Mouse (Mus musculus) lung, postnatal 4 days (tissue): Measurements from ENCODE around the gene Zdhhc4.

Source experiments
- DNase-seq, 2 experiments: peaks; one replicate each; pipeline ENCODE4 v3.0.0; 2021

The Zdhhc4 gene

GRCm38 (mm10) chr5:143316605-143317287 is 12.3 kb downstream of the Zdhhc4 start:
- no peak for DNase-seq

- no peak for DNase-seq
Measured at GRCm38 (mm10) chr5:143315514-143315888, 13.6 kb downstream of the Zdhhc4 start.

GRCm38 (mm10) chr5:143314730-143315513 is 14.1 kb downstream of the Zdhhc4 start, which contains the start of gene E130309D02Rik:
TSS of gene E130309D02Rik (minus strand) at chr5:143315360.
- DNase-seq, result peak; percentile 92 to 94

GRCm38 (mm10) chr5:143314183-143314729 is 14.8 kb downstream of the Zdhhc4 start:
- no peak for DNase-seq

GRCm38 (mm10) chr5:143311886-143312285 is 17.2 kb downstream of the Zdhhc4 start:
- peak; percentile 68 to 84 for DNase-seq

GRCm38 (mm10) chr5:143309916-143310315 is 19.1 kb downstream of the Zdhhc4 start:
- no peak for DNase-seq

GRCm38 (mm10) chr5:143308825-143309224 is 20.2 kb downstream of the Zdhhc4 start:
- no peak for DNase-seq

DNA sequence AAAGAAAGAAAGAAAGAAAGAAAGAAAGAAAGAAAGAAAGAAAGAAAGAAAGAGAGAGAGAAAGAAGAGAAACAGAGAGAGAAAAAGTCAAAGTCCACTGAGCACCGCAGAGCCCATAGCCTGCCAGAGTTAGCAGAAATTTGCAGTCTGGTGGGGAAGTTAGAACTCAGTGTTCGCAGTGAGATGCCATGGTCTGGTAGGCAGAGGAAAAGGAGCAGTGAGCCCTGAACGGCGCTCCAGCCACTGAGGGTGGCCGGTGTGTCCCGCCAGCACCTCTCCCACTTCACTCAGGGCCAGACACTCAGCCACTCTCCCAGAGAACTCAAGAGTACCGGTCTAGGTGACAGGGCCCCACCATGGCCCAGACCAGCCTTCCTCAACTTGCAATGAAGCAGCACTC is 24.8 kb downstream of the Zdhhc4 start:
- DNase-seq, result no peak

- peak; percentile 29 to 40 for DNase-seq
Measured at GRCm38 (mm10) chr5:143301296-143301695, 27.8 kb downstream of the Zdhhc4 start.

GRCm38 (mm10) chr5:143299686-143300085 is 29.4 kb downstream of the Zdhhc4 start:
- DNase-seq, result peak in 1 of 2 experiments; percentile 64

GRCm38 (mm10) chr5:143298391-143298790 is 30.7 kb downstream of the Zdhhc4 start:
- DNase-seq, result no peak

DNA sequence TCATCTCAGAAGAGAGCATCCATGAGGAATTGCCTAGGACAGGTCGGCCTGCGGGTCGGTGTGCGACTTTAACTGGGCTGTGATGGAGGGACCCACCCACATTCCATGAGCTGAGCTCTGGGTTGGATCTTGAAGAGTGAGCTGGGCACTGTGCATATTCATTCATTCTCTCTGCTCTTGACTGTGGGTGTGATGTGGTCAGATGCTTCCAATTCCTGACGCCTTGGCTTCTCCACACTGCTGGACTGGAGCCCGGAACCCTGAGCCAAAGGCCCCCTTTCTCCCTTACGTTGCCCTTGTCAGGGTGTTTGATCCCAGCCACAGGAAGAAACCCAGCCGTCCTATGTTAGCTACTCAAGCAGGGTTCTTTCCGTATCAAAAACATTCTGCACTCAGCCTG is 31.1 kb downstream of the Zdhhc4 start:
- peak; percentile 53 to 69 for DNase-seq

DNA sequence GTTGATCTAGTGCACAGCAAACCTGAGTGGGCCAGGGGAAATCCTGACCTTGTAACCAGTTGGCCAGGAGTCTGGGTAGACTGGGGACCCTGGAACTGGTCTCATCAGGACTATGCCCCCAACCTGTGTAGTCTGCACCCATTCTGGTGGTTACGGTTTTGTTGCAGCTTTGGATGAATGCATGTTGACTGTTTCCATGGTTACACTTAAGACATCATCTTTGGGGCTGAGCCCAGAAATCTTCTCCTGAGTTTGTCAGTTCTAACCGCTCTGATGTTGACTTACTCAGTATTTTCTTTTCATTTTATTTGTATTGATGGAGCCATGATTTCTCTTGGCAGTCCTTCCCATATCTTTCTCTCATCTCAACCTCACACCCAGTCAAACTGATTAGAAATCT is 33.7 kb downstream of the Zdhhc4 start:
- DNase-seq, result no peak

DNA sequence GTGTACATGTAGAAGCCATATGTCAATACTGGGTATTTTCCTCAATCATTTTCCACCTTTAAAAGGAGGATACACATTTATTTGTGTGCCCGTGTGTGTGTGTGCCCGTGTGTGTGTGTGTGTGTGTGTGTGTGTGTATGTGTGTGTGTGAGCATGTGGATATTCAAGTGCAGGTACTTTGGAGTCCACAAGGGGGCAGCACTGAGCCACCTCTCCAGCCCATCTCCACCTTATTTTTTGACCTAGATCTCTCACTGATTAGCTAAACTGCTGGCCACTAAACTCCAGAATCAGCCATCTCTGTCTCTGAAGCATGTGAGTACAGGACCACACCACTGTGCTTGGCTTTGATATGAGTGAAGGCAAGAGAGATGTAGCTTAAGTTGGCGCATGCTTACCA is 34.2 kb downstream of the Zdhhc4 start:
- DNase-seq, result no peak

DNA sequence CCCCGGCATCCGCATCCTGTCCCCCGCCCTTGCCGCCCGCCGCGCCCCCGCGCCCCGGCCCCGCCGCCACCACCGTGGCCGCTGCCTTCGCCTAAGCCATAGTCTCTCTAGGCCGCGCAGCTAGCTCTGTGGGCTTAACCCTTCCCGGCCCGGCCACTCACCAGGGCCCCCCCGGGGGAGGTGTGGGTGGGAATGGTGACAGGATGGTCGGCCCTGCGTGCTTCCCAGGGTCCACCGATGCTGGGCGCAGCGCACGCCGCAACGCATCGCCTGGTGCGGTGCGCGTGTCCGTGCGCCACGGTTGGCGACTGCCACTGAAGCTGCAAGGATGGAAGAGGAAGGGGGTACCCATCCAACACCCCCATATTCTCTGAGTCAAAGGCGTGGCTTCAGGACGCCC is 35.7 kb downstream of the Zdhhc4 start, which contains the start of gene Zfp853:
Zfp853 (minus strand) TSS at position 220 of the 400 bp plus-strand sequence.
- DNase-seq, result peak; percentile 30 to 41

GRCm38 (mm10) chr5:143292879-143293278 is 36.2 kb downstream of the Zdhhc4 start:
- DNase-seq, result no peak

- DNase-seq, result no peak
Measured at GRCm38 (mm10) chr5:143289299-143289698, 39.8 kb downstream of the Zdhhc4 start.

DNA sequence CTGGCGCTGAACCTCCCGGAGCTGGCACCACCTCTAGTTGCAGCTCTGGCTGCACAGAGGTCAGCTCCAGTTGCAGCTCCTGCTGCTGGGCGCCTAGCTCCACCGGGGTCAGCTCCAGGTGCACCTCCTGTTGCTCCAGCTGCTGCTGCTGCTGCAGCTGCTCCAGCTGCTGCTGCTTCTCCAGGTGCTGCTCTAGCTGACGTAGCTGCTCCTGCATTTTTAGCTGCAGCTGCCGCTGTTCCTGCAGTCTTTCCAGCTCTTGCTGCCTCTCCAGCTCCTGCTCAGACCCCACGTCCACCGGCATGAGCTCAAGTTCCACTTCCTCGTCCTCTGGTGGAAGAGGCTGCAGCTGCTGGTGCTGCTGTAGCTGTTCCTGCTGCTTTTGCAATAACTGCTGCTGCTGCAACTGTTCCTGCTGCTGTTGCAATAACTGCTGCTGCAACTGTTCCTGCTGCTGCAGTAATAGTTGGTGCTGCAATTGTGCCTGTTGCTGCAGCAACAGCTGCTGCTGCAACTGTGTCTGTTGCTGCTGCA is 40.6 kb downstream of the Zdhhc4 start:
- DNase-seq, result no peak

DNA sequence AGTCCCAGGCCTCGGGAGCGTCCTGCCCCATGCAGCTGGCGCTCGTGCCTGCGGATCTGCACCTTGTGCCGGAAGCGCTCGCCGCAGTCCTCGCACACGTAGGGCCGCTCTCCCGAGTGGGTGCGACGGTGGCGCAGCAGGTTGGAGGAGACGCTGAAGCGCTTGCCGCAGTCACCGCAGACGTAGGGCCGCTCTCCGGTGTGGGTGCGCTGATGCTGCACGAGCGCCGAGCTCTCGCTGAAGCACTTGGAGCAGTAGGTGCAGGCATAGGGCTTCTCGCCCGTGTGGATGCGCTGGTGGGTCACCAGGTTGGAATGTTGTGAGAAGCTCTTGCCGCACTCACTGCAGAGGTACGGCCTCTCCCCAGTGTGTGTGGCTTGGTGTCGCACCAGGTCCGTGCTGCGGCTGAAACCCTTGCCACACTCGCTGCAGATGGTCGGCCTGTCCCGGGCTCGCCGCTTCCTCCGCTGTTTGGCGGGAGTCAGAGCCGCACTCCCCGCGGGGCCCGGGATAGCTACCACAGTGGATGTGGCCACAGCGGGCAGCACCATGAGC is 41.2 kb downstream of the Zdhhc4 start:
- DNase-seq, result no peak

DNA sequence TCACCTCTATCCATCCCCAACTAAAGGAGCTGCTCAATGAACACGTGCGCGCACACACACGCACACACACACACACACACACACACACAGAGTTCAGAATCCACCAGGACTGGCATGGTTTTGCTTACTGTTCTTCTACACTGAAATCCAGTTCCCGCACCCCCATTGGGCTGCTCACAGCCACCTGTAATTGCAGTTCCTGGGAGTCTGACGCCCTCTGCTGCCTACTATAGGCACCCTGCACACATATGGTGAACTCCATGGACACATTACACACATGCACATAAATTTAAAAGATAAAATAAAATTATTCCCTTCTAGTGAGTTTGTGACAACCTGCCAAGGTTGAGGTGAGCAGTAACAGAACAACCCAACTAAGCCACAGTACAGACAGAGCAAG is 44.3 kb downstream of the Zdhhc4 start:
- no peak for DNase-seq

GRCm38 (mm10) chr5:143279247-143279646 is 49.8 kb downstream of the Zdhhc4 start:
- DNase-seq, result no peak

DNA sequence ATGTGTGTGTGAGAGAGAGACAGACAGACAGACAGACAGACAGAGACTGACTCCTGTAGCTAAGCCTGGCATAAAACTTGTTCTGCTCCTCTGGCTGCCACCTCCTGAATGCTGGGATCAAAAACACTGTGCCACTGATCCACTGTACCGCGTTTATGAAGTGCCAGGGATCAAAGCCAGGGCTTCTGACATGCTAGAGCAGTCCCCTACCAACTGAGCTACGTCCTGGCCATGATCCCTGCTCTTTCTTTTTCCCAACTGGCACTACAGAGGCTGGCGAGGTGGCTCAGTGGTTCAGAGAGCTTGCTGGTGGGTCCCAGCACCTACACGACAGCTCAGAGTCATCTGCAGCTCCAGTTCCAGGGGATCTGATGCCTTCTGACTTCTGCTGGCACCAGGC is 53.3 kb downstream of the Zdhhc4 start:
- no peak for DNase-seq
